Mouse (Mus musculus) mature B cell (primary cell): ENCODE measurements around the gene Rnf213.
"Not testable (repeated sequence)": the region's sequence is repeated elsewhere in the genome, so short reads cannot be mapped to it uniquely, and the experiment has no call there.

Experiments
- in situ Hi-C: fragments of 300-500 bp; cut with MboI; formaldehyde crosslinking; loops from 2 replicates; pipeline ENCODE4 v1.14.3; 2019

Rnf213 gene

DNA sequence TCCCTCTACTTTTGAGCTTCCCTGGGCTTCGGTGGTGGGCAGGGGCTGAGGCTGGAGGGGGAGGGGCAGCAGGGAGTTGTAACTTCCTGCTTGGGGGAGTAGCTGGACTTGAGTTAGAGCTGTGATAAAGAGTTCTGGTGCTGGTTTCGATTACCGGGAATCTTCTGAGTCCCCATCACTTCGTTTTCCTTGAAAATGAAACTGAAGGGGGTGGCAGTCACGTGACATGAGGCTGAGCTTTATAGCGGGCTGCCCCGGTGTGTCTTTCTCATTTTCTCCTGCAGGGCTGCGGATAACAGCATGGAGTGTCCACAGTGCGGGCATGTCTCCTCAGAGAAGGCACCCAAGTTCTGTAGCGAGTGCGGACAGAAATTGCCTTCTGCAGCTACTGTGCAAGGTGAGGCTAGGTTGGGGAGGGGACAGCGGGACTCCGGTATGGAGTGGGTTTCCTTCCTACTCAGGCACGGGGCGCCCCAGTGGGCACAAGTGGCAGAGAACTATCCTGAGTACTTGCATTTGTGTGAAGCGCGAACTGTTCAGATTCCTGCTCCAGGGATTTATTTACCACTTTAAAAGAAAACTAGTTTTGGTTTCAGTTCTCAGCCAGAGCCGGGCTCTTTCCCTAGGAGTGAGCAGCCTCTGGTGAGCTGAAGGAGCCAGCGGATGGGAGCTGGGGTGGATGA, at the start of gene Rnf213:
TSS of gene Rnf213 (plus strand) at position 301 of the 683 bp plus-strand sequence.
- in situ Hi-C loops, result no loop called here

DNA sequence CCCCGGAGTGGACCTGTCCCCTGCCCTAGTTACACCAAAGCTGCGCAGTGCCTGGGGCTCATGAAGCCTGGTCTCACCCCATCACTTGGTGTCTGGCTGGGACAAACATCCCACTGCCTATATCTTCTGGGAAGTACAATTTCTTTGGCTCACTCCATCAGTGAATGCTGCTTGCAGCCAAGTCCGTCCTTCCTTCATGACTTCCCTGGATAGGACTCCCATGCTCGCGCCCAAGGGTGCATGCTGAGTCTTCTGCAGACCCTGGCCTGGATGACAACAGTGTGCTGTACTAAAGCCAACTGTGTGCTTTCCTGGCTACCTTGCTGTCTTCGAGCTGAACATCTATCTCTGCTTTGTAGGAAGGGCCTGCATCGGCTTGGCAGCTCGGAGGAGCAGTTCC, 48.7 kb upstream of the Rnf213 start:
- in situ Hi-C loops, result no loop called here

DNA sequence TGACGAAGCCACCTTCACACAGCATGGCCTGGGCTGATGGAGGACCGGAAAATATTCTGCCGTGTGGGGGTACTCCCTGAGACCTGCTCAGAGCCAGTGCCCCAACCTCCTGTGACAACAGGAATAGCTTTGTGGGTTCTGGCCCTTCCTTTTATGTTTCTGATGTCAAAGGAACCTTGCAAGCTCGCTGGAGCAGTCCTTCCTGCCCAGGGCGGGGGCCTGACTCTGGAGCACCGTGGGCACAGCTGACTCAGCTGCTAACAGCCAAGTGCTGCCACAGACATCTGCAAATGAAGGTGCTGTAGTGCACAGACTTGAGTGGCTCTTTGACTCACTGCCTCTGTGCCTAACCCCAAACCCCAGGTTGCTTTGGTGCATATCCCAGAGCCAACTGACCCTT, 48.0 kb upstream of the Rnf213 start:
- in situ Hi-C loops, result no loop called here

DNA sequence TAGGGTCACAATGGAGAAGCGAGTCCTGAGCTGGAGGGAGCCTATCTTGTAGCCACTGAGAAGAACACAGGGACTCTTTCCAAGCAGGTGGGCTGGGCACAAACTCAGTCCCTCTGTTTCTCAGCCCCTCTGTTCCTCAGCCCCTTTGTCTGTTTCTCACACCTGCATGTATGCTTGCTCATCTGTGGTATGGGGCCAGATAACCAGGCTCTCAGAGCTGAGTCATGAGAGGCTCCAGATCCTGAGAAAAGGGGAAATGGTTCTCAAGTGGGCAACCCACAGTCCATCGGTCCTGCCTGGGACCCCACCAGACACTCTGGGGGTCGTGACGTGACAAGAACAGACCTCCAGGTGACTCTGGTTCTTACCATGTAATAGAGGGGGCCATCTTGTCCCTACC, 45.8 kb upstream of the Rnf213 start:
- in situ Hi-C loops, result no loop called here

DNA sequence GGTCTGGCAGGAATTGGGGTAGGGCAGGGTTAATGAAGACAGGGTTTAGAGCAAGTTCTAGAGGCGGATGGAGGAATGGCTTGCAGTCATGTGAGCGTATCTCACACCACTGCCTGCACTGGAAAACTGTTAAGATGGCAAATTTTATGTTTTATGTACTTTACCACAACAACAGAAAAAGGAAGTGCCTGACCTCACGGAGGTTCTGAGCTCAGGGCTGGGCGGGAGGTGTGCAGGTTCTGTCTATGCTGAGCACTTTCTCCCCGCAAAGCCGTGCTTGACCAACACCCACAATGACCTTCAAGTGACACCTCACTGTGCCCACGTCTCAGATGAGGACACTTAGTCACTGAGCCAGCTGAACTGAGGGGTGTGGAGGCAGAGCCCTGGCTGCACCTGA, 40.8 kb upstream of the Rnf213 start:
- in situ Hi-C loops, result no loop called here

DNA sequence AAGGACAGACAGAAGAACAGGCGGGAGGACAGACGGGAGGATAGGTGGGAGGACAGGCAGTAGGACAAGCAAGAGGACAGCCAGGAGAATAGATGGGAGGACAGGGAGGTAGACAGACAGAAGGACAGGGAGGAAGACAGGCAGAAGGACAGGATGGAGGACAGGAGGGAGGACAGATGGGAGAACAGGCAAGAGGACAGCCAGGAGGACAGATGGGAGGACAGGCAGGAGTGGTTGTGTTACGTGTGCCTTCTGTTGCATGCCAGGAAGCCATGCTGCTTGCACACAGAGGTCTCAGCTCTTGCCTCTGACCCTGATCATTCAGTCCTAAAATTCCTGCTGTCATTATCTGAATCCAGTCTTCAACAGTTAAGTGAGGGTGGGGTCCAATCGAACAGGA, 39.0 kb upstream of the Rnf213 start:
- in situ Hi-C loops, result no loop called here

DNA sequence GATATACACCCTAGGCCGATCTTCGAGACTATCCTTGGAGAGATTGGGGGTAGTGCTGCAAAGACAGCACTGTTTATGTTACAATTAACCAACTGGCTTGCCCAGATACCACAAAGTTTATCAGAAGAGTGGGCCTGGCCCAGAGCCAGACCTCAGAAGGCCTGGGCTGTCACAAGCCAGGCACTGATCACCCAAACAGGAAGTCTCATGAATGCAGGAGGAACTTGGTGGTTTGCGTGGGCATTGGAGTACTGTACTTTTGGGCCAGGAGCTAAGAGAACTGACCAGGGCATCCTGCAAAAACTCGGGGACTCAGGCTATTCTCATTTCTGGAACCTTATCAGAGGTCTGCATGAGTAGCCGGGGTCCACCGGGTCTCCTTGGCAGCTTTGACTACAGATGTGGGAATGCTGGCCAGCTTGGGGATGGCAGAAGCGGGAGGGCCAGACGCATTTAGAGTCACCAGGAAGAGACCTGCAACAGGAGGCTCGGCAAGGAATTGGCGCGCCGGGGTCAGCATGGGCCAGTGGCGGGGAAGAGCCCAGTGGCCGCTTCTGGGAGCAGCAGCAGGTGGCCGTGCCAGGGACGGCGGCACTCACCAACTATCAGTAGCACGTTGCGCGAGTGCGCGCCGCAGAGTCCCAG, 38.0 kb upstream of the Rnf213 start:
- in situ Hi-C loops, result no loop called here

DNA sequence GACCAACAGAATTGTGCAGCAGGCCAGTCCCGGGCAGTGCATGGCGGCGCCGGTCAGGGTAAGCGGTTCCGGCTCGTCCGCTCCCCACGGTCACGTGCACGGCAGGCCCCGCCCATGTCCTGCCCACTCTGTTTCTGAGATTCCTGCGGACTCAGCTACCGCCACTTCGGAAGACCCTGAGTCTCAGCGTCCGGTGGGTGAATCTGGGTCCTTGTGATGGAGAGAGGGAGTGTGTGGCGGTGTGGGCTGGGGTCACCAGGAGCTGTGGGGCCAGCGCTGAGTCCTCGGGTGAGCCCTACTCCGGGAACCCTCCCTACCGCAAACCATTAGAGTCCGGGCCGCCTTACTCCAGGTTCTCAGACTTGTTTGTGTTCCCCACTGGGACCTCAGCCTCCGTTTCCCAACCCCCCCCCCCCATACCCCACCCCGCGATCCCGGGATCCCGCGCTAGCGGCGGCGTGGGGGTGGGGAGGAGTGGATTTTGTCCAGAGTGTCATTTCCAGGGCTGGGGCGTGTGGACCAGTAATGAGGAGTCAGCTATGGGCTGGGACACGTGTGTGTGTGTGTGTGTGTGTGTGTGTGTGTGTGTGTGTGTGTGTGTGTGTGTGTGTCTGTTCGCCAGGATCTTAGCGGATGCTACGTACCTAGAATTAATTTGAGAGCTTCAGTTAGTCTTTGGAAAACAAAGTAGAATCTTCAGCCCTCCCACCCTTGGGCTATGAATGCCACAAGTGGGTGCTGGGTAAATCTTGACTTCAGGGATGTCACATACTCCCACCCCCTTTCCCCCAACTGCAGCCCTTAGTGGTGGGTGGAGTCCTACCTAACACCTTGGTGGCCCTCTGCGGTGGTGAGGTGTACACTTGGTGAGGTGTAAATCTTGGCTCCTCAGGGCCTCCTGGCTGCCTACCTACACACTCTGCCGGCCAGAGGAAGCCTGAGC, 37.2 kb upstream of the Rnf213 start, which contains the start of the genes Sgsh and Slc26a11:
TSS of gene Sgsh (minus strand) at position 94 of the 943 bp plus-strand sequence.
TSS of gene Slc26a11 (plus strand) at position 115 of the 943 bp plus-strand sequence.
- in situ Hi-C loops, result no loop called here

DNA sequence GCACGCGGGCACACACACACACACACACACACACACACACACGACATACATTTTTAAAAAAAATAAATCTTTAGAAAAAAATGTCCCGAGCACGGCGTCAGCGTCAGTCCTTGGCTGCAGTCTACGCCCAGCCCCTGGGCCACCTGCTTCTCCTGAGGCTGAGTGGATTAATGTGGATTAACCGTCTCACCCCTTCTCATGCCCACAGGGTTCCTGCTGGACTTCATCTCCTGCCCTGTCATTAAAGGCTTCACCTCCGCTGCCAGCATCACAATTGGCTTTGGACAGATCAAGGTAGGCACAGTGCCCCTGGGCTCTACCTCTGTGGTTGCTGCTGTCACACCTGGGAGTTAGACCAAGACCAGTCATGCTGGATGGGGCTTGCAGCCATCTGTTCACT, 33.8 kb upstream of the Rnf213 start:
- in situ Hi-C loops, result no loop called here

DNA sequence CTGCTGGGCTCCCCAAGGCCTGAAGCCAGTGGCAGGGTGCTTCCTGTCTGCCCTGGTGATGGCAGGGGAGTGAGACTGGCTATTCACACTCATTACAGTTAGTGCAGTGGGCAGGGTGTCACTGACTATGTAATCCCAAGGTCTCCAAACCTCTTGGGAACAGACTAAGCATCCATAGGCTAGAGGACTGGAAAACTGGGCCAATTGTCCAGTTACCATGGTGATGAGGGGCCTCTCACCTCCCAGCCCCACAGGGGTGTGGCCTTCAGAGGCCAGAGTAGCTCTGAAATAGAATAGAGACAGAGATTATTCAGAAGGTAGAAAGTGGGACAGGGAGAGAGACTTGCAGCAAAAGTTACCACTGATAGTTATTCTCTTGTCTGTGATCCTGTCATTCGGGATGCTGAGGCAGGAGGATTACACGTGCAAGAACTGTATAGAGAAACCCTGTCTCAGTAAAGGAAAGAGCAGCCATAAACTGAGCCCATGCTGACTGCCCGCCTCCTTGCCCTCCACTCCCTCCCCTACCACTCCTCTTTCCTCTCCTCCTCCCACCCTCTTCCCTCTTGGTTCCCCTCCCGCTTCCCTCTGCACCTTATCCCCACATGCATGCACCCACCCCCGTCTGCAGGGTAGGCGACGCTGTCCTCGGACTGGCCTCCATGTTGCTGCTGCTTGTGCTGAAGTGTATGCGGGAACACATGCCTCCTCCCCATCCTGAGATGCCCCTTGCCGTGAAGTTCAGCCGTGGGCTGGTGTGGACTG, 29.9 kb upstream of the Rnf213 start:
- in situ Hi-C loops, result no loop called here

DNA sequence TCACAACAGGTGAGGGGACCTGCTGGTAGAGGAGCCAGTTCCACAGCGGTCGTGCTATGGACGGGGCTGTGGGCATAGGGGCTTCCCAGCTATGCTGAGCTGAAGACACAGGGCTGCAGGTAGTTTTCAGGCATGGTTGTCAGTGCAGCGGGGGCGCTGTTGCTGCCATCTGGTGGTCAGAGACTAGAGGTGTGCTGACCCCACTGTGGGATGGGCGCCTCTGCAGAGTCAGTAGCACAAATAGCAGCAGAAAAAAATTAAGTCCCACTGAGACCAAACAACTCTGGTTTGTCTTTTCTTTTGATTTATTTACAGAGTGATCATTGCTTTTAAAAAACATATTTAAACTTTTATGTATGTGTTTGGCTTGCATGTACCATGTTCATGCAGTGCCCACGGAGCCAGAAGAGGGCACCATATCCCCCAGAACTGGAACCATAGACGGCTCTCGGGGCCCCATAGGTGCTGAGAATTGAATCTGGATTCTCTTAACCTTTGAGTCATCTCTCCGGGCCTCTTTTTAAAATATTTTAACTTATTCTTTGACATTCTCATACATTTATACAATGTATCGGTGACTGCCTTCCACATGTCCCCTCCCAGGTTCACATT, 29.3 kb upstream of the Rnf213 start:
- in situ Hi-C loops, result no loop called here

DNA sequence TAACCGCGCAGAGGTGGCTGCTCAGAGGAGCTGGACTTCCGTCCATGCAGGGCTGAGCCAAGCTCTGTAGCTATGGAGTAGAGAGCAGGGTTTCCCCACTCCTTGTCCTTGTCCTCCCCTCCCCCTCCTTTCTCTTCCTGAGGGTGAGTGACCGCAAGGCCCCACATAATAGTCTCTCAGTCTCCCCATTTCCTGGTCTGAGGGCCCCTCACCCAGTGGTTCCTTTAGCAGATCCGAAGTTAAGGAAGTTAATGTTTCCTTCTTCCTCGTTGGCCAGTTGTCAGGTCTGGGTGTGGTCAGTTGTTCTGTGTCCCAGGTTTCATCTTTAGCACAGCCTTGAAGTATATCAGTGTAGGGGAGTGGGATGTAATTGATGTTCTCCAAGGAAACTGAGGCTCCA, 17.5 kb upstream of the Rnf213 start:
- in situ Hi-C loops, result no loop called here

DNA sequence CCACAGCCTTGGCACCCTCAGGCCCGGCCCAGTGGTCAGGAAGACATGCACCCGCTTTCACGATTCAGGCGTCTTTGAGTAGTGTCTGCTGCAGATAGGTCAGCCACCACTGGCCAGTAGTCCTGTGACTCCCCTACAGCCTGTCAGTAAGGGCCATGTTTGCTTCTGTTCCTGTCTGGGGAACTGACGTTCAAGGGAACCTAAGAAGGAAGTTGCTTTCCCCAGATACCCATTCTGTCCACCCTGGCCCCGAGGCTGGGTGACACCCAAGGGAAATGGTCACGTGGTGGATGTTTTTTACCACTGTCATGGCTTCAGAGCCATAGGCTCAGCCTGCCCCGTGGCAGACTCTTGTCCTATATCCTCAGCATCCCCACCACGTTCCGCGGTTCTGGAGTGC, 15.6 kb upstream of the Rnf213 start:
- in situ Hi-C loops, result no loop called here

DNA sequence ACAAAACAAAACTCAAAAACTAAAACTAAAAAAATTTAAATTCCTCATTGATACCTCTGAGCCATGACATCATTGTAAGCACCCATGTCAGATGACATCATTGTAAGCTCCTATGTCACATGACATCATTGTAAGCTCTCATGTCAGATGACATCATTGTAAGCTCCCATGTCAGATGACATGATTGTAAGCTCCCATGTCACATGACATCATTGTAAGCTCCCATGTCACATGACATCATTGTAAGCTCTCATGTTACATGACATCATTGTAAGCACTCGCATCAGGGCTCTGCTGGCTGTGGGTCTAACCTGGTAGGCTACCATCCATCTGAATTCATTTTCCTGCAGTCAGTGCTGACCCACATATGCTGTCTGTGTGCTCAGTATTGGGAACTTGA, 14.3 kb upstream of the Rnf213 start:
- in situ Hi-C loops, result no loop called here

DNA sequence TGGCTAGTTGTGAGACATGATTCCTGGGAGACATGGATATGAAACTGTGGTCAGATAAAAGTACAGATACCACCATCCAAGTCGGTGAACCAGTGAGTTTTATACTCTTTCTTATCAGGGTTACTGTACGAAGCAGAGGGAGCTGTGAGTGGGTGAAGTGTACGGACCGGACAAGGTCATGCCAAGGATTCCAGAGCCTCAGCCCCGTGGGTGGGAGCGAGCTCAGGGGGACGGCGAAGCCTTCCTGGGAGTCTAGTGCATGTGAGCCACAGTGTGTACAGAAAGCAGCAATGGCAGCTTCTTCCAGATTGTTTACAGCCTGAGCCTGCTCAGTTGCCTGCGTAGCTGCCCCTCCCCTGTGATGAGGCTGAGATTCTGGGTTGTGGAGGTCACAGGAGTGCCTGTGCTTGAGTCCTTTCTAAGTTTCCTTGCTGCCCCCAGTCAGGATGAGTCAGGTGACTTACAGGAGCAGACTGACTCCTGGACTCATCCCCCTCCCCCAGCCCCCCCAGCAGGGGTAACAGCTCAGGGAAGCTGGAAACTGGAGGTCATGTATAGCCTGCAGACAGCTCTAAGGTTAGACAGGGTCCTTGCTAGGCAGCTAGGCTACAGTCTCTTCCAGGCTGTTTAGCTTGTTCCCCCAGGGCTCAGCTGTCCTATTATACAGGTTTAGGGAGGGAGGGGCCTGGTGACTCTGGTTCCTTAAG, 11.1 kb upstream of the Rnf213 start:
- in situ Hi-C loops, result no loop called here

DNA sequence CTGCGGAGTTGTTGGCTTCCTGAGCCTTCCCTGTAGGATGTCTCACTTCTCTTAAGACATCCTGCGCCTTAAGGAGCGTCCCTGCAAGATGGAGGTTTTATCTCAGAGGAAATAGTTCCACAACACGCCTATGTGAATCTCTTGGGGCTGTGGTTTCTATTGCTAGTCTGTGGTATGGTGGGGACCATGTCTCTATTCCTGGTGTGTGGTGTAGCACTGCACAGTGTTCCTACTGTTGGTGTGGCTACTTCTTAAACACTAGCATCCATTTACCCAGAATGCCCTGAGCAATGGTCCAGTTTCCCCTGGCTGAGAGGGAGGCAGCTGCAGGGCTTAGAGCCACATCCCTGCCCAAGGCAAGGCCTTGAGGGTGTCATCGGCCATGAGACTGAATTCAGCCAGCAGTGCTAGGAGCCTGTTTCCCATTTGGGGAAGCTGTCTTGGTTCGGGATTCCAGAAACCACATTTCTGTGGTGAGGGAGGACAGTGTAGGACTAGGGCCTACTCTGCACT, 10.5 kb upstream of the Rnf213 start:
- in situ Hi-C loops, result no loop called here

DNA sequence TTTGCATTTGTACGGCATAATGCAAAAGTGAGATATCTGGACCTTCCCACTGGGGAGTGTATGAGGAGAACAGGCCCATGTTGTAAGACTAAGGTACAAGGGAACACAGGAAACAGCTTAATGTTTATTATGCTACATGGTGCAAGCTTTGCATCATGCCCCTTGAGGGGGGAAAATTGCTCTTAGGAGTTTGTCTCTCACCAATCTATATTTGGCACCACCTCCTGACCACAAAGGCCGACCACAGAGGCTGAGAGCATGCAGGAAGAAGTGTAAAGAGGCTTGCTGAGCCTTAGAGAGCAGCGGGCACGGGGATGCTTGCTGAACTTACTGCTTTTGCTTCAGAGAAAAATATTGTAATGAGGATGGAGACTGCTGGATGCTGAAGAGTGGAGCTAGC, 8.0 kb upstream of the Rnf213 start:
- in situ Hi-C loops, result no loop called here

DNA sequence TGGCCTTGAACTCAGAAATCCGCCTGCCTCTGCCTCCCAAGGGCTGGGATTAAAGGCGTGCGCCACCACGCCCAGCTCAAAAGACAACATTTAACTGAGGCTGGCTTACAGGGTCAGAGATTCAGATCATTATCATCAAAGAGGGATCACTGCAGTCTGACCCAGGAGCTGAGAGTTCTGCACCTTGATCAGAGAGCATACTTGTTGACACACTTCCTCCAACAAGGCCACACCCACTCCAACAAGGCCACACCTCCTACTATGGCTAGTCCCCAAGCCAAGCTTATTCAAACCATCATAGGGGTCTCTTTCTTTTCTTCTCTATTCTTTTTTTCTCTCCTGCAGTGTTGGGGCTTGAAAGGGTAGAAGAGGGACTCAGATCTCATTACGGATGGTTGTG, 6.6 kb upstream of the Rnf213 start:
- in situ Hi-C loops, result no loop called here

DNA sequence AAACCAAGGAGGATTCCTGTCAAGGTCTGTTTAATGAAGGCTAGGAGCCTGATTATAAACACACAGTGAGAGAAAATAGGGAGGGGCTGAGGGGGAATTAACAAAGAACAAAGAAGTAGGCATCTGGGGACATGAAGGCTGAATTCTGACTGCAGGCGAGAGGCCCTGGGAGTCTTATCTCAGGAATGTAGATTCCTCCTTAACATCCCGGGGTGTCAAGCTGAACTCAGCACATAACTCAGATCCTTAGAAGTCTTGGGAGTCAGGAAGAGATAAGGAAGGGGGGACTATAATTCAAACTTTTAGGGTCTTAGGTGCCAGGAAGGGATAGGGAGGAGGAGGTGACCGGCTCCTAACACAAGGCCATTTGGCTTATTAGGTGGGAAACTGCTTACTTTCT, 5.6 kb upstream of the Rnf213 start:
- in situ Hi-C loops, result not testable (repeated sequence)

DNA sequence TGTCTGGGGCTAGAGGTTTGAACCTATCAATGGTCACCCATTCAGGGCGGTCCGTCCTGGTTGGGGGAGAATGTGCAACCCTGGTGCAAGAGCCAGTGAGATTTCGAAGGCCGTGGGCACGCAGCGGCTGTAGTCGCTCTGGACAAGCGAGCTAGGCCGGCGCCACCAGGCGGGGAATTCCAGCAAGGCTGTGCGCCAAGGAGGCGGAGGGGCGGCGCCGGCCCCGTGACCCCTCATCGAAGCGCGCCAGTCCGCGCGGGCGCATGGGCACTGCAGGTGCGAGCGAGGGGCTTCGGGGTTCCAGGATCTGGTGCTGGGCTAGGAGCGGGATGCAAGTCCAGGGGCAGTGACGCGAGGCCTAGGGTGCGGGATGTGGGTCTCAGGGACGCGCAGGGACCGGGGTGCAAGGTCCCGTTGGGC, 3.0 kb upstream of the Rnf213 start:
- in situ Hi-C loops, result no loop called here
